Comparison of ENCODE assay signal across 11 mouse cellular contexts in genomic region chr6:145361109-145361694, GRCm38 (mm10).
A peak's percentile ranks its signal among the peaks of the same experiment; 100 is the strongest.
DNase-seq lines count a peak whose midpoint lies in the region; ATAC-seq and TF ChIP-seq lines count a peak whose summit lies in the region.
"Had no signal": no experiment of that assay in that cellular context is flagged by ENCODE, and none has a peak within 500 bp of the region (broad histone marks: within the 10 kb centered on the region; RNA-seq: fewer than 3 reads in every experiment).

No protein-coding gene starts in this region.

- H3K9ac ChIP-seq in liver, adult 2 months (ENCODE audit: low read depth, low read length): 0 out of 2 replicates have a peak overlapping the region, but pooled peaks have one; percentile 20
- H3K9ac ChIP-seq: midbrain, embryonic 12.5 days had no signal

- no peaks in the 10 kb centered on the region for H3K9me3 ChIP-seq in heart, embryonic 10.5 days
- H3K9me3 ChIP-seq: midbrain, embryonic 12.5 days had no signal

- H3K36me3 ChIP-seq in heart, embryonic 10.5 days: no peaks in the 10 kb centered on the region
- no peaks in the 10 kb centered on the region for H3K36me3 ChIP-seq in liver, adult 2 months (ENCODE audit: control insufficient read depth, insufficient read depth, low read length)
- H3K36me3 ChIP-seq: midbrain, embryonic 12.5 days had no signal

- DNase-seq in heart, embryonic 10.5 days (ENCODE audit: low spot score): no peak
- DNase-seq in heart, postnatal 25 days (ENCODE audit: low spot score): no peak
- DNase-seq in kidney, adult 9 months: peak; percentile 37
- DNase-seq in liver, adult 2 months (ENCODE audit: extremely low read depth, low read depth, low spot score): peak; percentile 97
- no peak for DNase-seq in frontal cortex, adult 2 months (ENCODE audit: extremely low spot score in 1 of 2, low spot score in 1 of 2)
- no peak for DNase-seq in layer of hippocampus, postnatal 14 days (ENCODE audit: low spot score in 2 of 2)
- DNase-seq in adrenal gland, adult 8-10 months: no peak
- DNase-seq: cerebellum, adult 11 months; heart, postnatal 10 days had no signal

- peak overlapping the region; percentile 17; the same call in 1 of the 2 replicates for H3K27ac ChIP-seq in heart, embryonic 10.5 days
- H3K27ac ChIP-seq in liver, adult 2 months (replicated peaks; ENCODE audit: insufficient read depth, low read depth, low read length): peak overlapping the region; percentile 47
- H3K27ac ChIP-seq: midbrain, embryonic 12.5 days had no signal

- ATAC-seq in megakaryocyte-erythroid progenitor cell, adult 5-6 weeks (replicated peaks; ENCODE audit: low FRiP score, low TSS enrichment, poor library complexity, severe bottlenecking): peak; percentile 60; the same call in 1 of the 2 replicates

- H3K79me2 ChIP-seq in liver, adult 2 months (ENCODE audit: control insufficient read depth, insufficient read depth, low read length): no peaks in the 10 kb centered on the region

- 51% methylated on average over 12 of the region's 12 CpGs for WGBS in heart, embryonic 10.5 days
- WGBS in liver, adult 2 months: 36% methylated on average over 12 of the region's 12 CpGs

- TF ChIP-seq CTCF in liver, adult 2 months (IDR thresholded peaks at IDR 0.05; ENCODE audit: low read depth, low read length): no peak

- peaks cover 24% of the 10 kb centered on the region; the same call in 1 of the 2 replicates for H3K27me3 ChIP-seq in heart, embryonic 10.5 days (ENCODE audit: insufficient read depth, poor library complexity, severe bottlenecking)
- no peaks in the 10 kb centered on the region for H3K27me3 ChIP-seq in liver, adult 2 months (ENCODE audit: control insufficient read depth, insufficient read depth, low read length)
- H3K27me3 ChIP-seq: midbrain, embryonic 12.5 days had no signal

- peaks cover 13% of the 10 kb centered on the region; the same call in 1 of the 2 replicates for H3K4me1 ChIP-seq in heart, embryonic 10.5 days
- H3K4me1 ChIP-seq in liver, adult 2 months (ENCODE audit: control insufficient read depth, insufficient read depth, low read length): peaks cover 3% of the 10 kb centered on the region; the same call in 1 of the 2 replicates

- peak; percentile 68 for TF ChIP-seq POLR2A in liver, adult 2 months (IDR thresholded peaks at IDR 0.05; ENCODE audit: extremely low read depth, insufficient read depth, low read length)

- H3K4me3 ChIP-seq in heart, embryonic 10.5 days: no peak overlapping the region
- no peak overlapping the region for H3K4me3 ChIP-seq in liver, adult 2 months (ENCODE audit: insufficient read depth, low read depth, low read length)
- H3K4me3 ChIP-seq: midbrain, embryonic 12.5 days had no signal

- intact Hi-C loops in heart, postnatal 25 days (cut with DNase I): loop anchor here (2.0 kb wide), 1 partner anchor 432 kb away; no protein-coding TSS in a partner anchor

Comparison
In these comparisons a context has a peak if more than half of its experiments do, and no peak if none do; other contexts are left out.
1. DNase-seq: peak in kidney, adult 9 months (single experiment) and liver, adult 2 months (single experiment); none in heart, embryonic 10.5 days (single experiment), heart, postnatal 25 days (single experiment), frontal cortex, adult 2 months (0 of 2), layer of hippocampus, postnatal 14 days (0 of 2) and adrenal gland, adult 8-10 months (single experiment).